Mouse (Mus musculus): ENCODE measurements around the gene Apoa4.
A peak's percentile ranks its signal among the peaks of the same experiment; 100 is the strongest.

The Apoa4 gene

DNA sequence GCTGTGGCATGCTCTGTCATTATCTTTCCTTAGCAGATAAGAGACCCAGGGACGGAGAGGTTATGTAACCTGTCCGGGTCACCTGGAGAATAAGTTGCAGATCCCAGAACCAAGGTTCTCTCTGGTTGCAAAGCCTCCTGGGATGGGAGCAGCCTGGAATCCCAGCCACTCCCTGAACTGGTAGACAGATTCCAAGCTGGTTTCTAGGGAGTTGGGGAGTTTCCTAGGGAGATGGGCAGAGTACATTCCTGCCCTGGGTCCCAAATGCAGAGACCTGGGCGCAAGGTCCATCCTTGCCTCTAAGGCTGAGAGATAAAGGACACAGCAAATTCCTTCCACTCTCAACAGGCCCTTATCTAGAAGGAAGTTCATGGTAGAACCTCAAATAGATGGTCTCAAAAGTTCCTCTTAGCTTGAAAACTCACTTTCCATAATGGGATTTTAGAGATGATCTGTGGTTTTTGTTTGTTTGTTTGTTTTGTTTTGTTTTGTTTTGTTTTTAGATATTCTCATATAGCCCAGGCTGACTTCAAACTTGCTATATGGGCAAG lies 13.4 kb upstream of the Apoa4 start:
- DNase-seq (ENCODE audit: low spot score): no peak

DNA sequence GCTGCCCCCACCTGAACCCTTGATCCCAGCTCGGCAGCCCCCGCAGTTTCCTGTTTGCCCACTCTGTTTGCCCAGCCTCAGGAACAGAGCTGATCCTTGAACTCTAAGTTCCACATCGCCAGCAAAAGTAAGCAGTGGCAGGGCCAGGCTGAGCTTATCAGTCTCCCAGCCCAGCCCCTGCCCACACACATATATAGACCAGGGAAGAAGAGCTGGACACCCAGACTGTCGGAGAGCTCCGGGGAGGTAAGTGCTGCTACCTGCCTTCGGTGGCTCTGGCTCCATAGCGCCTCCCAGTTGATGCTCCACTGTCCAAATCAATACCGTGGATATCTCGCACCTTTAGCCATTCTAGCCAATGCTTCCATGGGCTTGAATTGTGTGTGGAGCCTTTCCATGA lies 12.0 kb upstream of the Apoa4 start, which contains the start of gene Apoa1:
Apoa1 (plus strand) TSS at position 90 of the 400 bp plus-strand sequence.
- DNase-seq (ENCODE audit: low spot score): no peak

GRCm38 (mm10) chr9:46229573-46230449 lies 10.7 kb upstream of the Apoa4 start:
- DNase-seq (ENCODE audit: low spot score): peak; percentile 39

DNA sequence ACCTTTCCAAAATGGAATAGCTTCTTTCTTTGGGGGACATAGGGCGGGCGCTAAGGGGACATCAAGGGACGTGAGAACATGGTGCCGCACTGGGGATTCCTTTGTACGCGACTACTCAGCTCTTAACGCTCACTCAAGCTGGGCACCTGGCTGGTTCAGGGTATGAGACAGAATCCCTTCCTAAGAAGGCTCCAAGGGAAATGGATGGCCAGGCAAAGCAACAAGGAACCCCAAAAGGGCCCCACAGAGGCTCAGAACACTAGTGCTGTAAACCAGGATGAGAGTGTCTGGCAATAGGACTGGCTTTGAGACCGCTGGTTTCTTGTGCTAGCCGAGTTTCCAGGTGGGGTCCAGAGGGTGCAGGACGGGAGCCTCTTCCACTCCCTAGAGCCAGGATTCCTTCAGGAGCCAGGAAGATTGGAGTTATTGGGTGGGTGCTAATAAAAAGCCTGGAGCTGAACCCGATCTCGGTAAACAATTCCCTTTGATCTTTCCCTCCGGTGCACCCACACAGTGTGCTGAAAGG lies 10.0 kb upstream of the Apoa4 start:
- no peak for DNase-seq (ENCODE audit: low spot score)

- no peak for DNase-seq (ENCODE audit: low spot score)
Observed at GRCm38 (mm10) chr9:46235196-46235595, 5.3 kb upstream of the Apoa4 start.

DNA sequence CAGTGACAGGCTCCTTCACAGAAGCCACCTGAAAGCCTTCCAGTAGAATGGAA lies 5.1 kb upstream of the Apoa4 start, which contains the start of gene Apoc3:
Apoc3 (minus strand) TSS at position 41 of the 53 bp plus-strand sequence.
- no peak for DNase-seq (ENCODE audit: low spot score)

DNA sequence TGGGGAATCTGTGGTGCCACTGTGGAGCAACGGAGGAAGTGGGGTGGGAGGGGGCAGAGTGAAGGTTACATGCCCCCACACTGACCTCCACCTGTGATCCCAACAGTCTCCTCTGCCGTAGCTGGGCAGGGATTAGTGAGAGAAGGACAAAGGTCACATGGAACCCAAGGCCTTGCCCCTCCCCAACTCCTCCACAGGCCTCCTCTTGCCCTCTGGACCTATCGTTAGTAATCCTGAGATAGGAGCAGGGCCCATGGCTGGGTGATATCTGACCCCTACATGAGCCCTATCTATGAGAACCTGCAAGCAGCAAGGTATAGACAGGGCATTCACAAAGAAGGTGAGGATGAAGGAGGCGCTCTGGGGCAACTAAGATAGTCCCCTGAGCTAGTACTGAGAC lies 4.8 kb upstream of the Apoa4 start:
- DNase-seq (ENCODE audit: low spot score): no peak

GRCm38 (mm10) chr9:46238850-46239249 lies 1.6 kb upstream of the Apoa4 start:
- no peak for DNase-seq (ENCODE audit: low spot score)

- no peak for DNase-seq (ENCODE audit: low spot score)
Observed at GRCm38 (mm10) chr9:46241818-46242217, 1.3 kb downstream of the Apoa4 start.

DNA sequence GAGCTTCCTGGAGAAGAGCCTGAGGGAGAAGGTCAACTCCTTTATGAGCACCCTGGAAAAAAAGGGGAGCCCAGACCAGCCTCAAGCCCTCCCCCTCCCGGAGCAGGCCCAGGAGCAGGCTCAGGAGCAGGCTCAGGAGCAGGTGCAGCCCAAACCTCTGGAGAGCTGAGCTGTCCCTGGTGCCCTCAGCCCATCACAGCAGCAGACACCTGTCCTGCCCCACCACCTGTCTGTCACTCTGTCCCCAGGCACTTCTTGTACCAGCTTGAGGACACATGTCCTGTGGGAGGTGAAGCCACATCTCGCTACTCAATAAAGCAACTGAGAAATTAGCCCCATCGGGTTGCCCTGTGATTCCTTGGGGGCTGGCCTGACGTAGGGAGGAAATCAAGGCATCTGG lies 2.6 kb downstream of the Apoa4 start:
- DNase-seq (ENCODE audit: low spot score): no peak

GRCm38 (mm10) chr9:46243584-46243983 lies 3.1 kb downstream of the Apoa4 start:
- DNase-seq (ENCODE audit: low spot score): no peak

GRCm38 (mm10) chr9:46246752-46247324 lies 6.3 kb downstream of the Apoa4 start:
- peak; percentile 53 for DNase-seq (ENCODE audit: low spot score)

GRCm38 (mm10) chr9:46256177-46256576 lies 15.7 kb downstream of the Apoa4 start:
- DNase-seq (ENCODE audit: low spot score): no peak

GRCm38 (mm10) chr9:46256658-46257385 lies 16.3 kb downstream of the Apoa4 start:
- no peak for DNase-seq (ENCODE audit: low spot score)

- no peak for DNase-seq (ENCODE audit: low spot score)
Observed at GRCm38 (mm10) chr9:46257546-46257945, 17.1 kb downstream of the Apoa4 start.

DNA sequence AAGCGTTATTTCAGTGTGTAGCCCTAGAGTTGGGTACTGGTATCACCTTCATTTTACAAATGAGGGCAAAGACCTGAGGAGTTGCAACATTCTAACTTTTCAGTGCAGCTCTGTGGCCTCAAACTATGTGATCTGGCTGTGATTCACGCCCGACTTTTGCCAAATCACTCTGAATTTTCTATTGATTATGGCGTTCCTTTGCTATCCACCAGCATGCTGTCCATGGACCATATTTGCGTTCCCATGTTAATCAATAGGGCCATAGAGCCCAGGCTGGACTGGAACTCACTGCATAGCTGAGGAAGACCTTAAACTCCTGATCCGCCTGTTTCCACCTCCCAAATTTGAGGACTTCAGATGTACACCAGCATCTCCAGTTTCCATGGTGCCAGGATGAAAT lies 18.6 kb downstream of the Apoa4 start:
- DNase-seq (ENCODE audit: low spot score): no peak

- no peak for DNase-seq (ENCODE audit: low spot score)
Observed at GRCm38 (mm10) chr9:46261131-46261530, 20.6 kb downstream of the Apoa4 start.

DNA sequence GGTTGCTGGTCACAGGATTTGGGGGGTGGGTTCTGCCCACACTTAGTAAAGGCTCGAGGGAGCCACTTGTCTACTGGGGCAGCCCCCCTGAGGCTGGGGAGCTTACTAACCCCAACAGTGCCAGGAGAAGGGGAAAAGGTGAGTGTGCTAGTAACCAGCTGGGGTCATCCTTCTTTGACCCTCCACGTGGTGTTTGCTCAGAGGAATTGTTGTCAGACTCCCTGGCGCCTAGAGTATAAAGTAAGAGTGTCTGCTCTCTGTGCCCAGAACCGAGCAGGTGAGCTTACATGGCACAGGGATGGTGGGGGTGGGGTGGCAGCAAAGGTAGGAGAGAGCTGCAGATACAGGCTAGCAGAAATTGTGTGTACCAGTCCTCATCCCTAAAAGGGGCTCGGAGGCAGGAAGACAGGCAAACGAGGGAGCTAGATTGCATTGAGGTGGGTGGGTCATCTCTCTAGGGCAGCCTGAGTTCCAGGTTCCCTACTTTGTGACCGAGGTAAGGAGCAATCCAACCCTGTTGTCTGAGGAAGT lies 27.9 kb downstream of the Apoa4 start, which contains the start of gene Apoa5:
Apoa5 (plus strand) TSS at position 291 of the 531 bp plus-strand sequence.
- no peak for DNase-seq (ENCODE audit: low spot score)

GRCm38 (mm10) chr9:46269125-46269524 lies 28.6 kb downstream of the Apoa4 start:
- DNase-seq (ENCODE audit: low spot score): no peak

- DNase-seq (ENCODE audit: low spot score): no peak
Observed at GRCm38 (mm10) chr9:46270782-46271181, 30.3 kb downstream of the Apoa4 start.

DNA sequence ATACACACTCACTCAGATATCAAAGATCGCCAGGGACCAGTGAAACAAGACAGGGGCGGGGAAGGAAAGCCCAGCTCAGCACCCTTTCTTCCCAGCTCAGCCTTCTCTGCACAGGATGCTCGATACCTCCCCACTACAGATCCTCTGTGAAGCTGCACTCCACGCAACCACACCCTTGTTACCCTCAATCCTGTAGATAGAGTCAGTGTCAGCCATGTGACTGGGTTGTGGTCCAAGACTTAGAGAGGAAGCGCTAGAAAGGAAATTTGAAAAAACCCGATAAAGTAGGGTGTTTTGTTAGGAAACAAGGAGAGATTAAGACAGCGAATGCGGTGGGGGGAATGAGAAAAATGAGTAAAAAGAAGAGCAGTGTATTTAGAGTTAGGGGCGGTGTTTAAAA lies 31.6 kb downstream of the Apoa4 start:
- DNase-seq (ENCODE audit: low spot score): no peak

DNA sequence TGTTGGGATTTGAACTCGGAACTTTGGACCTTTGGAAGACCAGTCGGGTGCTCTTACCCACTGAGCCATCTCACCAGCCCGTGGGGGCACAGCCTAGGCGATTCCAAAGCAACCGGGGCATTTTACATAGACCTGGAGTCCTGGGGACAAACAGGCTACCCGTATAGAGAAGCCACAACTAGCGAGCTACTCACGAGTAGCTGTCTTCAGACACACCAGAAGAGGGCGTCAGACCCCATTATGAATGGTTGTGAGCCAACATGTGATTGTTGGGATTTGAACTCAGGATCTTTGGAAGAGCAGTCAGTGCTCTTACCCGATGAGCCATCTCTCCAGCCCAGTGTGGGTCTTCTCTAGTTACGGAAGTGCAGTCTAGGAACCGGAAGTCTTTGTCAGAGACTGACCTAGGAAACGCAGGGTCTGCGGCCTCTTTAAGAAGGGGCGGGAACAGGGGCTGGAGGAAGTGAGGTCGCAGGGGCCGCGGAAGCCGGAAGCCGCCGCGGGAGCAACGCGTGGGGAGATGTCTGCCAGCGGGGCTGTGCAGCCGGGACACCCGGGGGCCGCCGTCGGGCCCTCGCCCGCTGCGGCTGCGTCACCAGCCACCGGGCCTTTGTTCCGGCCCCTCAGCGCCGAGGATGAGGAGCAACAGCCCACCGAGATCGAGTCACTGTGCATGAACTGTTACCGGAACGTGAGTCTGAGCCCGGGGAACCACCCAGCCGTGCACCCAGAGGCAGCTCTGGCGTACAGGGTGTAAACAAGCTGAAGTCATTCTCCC lies 32.4 kb downstream of the Apoa4 start, which contains the start of gene Zpr1:
Zpr1 (plus strand) TSS at position 388 of the 778 bp plus-strand sequence.
- peak; percentile 87 for DNase-seq (ENCODE audit: low spot score)
